Mouse (Mus musculus): Measurements from ENCODE around the gene Trim62. TPM values are rescaled to one million over a fixed set of nuclear protein-coding genes. Genes with fewer than 3 reads are reported as not detected.
A peak's percentile ranks its signal among the peaks of the same experiment; 100 is the strongest.

Trim62 gene
- polyA plus RNA-seq, 1 experiment from 2014 or later = 2.6 TPM

DNA sequence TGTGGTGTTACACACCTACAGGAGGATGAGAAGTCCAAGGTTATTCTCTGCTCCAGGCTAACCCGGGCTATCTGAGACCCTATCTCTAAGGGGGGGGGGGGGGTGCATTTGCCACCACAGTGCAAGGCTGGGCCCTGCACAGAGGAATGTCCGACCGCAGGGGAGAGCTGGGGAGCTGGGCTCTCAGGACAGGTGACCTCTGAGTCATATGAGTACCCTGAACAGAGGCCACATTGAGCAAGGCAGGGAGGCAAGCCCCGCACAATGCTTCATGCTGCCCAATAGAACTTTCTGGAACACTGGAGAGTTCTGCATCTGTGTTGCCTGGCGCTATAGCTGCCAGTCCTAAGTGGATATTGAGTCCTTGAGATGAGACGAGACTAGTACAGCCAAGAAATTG, 8.8 kb downstream of the Trim62 start:
- no peak for DNase-seq (ENCODE audit: low spot score)
- WGBS = 91% methylated on average over 6 of the region's 6 CpGs
- H3K4me2 ChIP-seq (replicated peaks; ENCODE audit: low read depth) = no peak overlapping the region
- H3K27me3 ChIP-seq (ENCODE audit: control insufficient read depth, insufficient read depth, low read length) = no peaks in the 10 kb centered on the region
- no peak overlapping the region for H3K27ac ChIP-seq (replicated peaks)
- H3K9ac ChIP-seq (ENCODE audit: low read length) = no peak overlapping the region
- ATAC-seq (ENCODE audit: low FRiP score, low TSS enrichment) = no peak; the same call in 1 of the 2 replicates
- TF ChIP-seq EP300 (optimal IDR thresholded peaks at IDR 0.05) (no peak), CTCF (IDR thresholded peaks at IDR 0.05; ENCODE audit: low read depth) (no peak)
- no peaks in the 10 kb centered on the region for H3K36me3 ChIP-seq (ENCODE audit: control insufficient read depth, insufficient read depth, low read length)
- no peaks in the 10 kb centered on the region for H3K9me3 ChIP-seq (ENCODE audit: control insufficient read depth, low read length)
- H3K4me1 ChIP-seq (replicated peaks; ENCODE audit: control insufficient read depth, insufficient read depth) = no peaks in the 10 kb centered on the region
- H3K4me3 ChIP-seq (ENCODE audit: low read depth, low read length) = no peak overlapping the region

DNA sequence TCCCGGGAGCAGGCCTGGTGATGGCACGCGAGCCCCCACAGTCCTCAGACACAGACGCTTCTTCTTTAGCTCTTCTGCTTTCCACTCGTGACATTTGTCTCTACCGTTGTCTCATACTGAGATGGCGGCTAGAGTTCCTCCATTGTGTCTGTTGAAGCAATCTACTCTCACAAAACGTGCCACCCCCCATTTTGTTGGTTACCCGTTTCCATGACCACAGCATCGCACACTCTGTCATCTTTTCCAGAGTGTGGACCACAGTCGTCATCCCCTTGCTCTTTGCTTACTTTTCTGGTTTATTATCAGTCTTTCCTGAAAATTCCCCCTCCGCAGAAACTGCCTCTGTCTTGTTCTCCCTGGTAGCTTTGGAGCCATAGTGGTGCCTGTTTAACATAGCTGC, 10.7 kb downstream of the Trim62 start:
- Histone ChIP-seq H3K9me3 (ENCODE audit: control insufficient read depth, low read length) (no peaks in the 10 kb centered on the region), H3K4me1 (replicated peaks; ENCODE audit: control insufficient read depth, insufficient read depth) (no peaks in the 10 kb centered on the region), H3K27me3 (ENCODE audit: control insufficient read depth, insufficient read depth, low read length) (no peaks in the 10 kb centered on the region), H3K4me2 (replicated peaks; ENCODE audit: low read depth) (no peak overlapping the region), H3K9ac (ENCODE audit: low read length) (no peak overlapping the region), H3K36me3 (ENCODE audit: control insufficient read depth, insufficient read depth, low read length) (no peaks in the 10 kb centered on the region), H3K27ac (replicated peaks) (no peak overlapping the region), H3K4me3 (ENCODE audit: low read depth, low read length) (no peak overlapping the region)
- WGBS = 77% methylated on average over 12 of the region's 12 CpGs
- no peak for ATAC-seq (ENCODE audit: low FRiP score, low TSS enrichment)
- TF ChIP-seq EP300 (optimal IDR thresholded peaks at IDR 0.05) (no peak), CTCF (IDR thresholded peaks at IDR 0.05; ENCODE audit: low read depth) (no peak)
- no peak for DNase-seq (ENCODE audit: low spot score)

DNA sequence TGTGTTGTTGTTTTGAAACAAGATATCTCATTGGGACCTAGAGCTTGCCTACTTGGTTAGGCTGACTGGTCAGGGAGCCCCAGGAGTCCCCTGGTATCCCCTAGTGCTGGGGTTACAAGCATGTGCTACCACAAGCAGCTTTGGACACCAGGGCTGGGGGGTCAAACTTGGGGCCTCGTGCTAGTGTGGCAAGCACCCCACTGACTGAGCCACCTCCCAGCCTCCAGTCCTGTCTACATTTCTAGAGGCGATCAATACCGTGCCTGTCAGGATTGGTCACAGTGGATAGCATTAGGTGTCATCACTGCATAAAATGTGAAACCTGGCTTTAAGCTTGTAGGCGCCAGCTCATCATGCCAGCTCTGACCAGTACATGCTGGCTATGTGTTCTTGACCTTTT, 12.5 kb downstream of the Trim62 start:
- H3K4me3 ChIP-seq (ENCODE audit: low read depth, low read length) = no peak overlapping the region
- H3K27me3 ChIP-seq (ENCODE audit: control insufficient read depth, insufficient read depth, low read length) = no peaks in the 10 kb centered on the region
- H3K9me3 ChIP-seq (ENCODE audit: control insufficient read depth, low read length) = no peaks in the 10 kb centered on the region
- TF ChIP-seq CTCF (IDR thresholded peaks at IDR 0.05; ENCODE audit: low read depth) = no peak
- TF ChIP-seq EP300 (optimal IDR thresholded peaks at IDR 0.05) = no peak
- WGBS = 89% methylated on average over 4 of the region's 4 CpGs
- no peaks in the 10 kb centered on the region for H3K4me1 ChIP-seq (replicated peaks; ENCODE audit: control insufficient read depth, insufficient read depth)
- ATAC-seq (ENCODE audit: low FRiP score, low TSS enrichment) (no peak), DNase-seq (ENCODE audit: low spot score) (no peak)
- no peaks in the 10 kb centered on the region for H3K36me3 ChIP-seq (ENCODE audit: control insufficient read depth, insufficient read depth, low read length)
- H3K27ac ChIP-seq (replicated peaks) = no peak overlapping the region
- H3K4me2 ChIP-seq (replicated peaks; ENCODE audit: low read depth) = no peak overlapping the region
- no peak overlapping the region for H3K9ac ChIP-seq (ENCODE audit: low read length)

DNA sequence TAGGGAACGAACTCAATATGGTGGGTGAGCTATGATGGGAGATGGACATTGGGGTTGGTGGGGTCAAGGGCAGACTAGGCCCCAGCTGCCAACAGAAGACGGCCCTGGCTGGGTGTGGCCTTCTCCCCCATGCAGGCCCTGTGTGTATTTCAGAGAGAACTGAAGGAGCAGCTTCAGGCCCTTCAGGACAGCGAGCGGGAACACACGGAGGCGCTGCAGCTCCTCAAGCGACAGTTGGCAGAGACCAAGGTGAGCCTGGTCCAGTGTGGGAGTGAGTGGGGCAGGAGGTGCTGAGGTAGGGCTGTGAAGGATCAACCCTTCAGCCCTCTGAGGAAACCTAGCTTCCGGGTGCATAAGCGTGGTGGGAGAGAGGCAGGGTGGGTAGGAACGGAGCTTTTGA, 13.3 kb downstream of the Trim62 start:
- Histone ChIP-seq H3K27me3 (ENCODE audit: control insufficient read depth, insufficient read depth, low read length) (no peaks in the 10 kb centered on the region), H3K4me1 (replicated peaks; ENCODE audit: control insufficient read depth, insufficient read depth) (no peaks in the 10 kb centered on the region), H3K9me3 (ENCODE audit: control insufficient read depth, low read length) (no peaks in the 10 kb centered on the region), H3K4me3 (ENCODE audit: low read depth, low read length) (no peak overlapping the region), H3K27ac (replicated peaks) (no peak overlapping the region), H3K4me2 (replicated peaks; ENCODE audit: low read depth) (no peak overlapping the region), H3K9ac (ENCODE audit: low read length) (no peak overlapping the region), H3K36me3 (ENCODE audit: control insufficient read depth, insufficient read depth, low read length) (no peaks in the 10 kb centered on the region)
- 82% methylated on average over 10 of the region's 10 CpGs for WGBS
- ATAC-seq (ENCODE audit: low FRiP score, low TSS enrichment) (no peak), DNase-seq (ENCODE audit: low spot score) (no peak)
- TF ChIP-seq CTCF (IDR thresholded peaks at IDR 0.05; ENCODE audit: low read depth) (no peak), EP300 (optimal IDR thresholded peaks at IDR 0.05) (no peak)

DNA sequence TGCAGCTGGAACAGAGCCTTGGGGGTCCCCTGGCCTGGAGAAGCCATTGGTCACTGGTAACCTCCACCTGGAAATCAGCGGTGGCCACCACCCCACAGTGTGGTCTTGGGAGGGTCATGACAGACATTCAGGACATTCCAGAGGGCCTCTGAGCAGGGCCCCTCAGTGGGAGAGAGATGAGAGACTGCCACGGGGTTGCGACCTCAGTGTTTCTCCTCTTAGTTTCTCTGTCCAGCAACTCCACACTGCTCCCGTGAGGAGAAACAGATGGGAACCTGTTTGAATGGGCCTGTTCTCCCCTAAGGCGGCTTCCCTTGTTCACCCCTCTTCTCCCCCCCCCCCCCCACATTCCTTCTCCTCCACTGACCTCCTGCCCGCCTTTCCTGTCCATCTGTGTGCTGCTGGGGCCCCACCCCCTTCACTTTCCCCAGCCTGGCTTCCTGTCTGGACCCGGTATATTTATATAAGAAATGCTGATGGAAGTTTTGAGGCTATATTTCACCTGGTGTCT, 14.6 kb downstream of the Trim62 start:
- Histone ChIP-seq H3K27me3 (ENCODE audit: control insufficient read depth, insufficient read depth, low read length) (no peaks in the 10 kb centered on the region), H3K4me1 (replicated peaks; ENCODE audit: control insufficient read depth, insufficient read depth) (no peaks in the 10 kb centered on the region), H3K27ac (replicated peaks) (no peak overlapping the region), H3K9ac (ENCODE audit: low read length) (no peak overlapping the region), H3K36me3 (ENCODE audit: control insufficient read depth, insufficient read depth, low read length) (no peaks in the 10 kb centered on the region), H3K4me3 (ENCODE audit: low read depth, low read length) (no peak overlapping the region), H3K9me3 (ENCODE audit: control insufficient read depth, low read length) (no peaks in the 10 kb centered on the region), H3K4me2 (replicated peaks; ENCODE audit: low read depth) (no peak overlapping the region)
- TF ChIP-seq CTCF (IDR thresholded peaks at IDR 0.05; ENCODE audit: low read depth) (no peak), EP300 (optimal IDR thresholded peaks at IDR 0.05) (no peak)
- peak; percentile 25 for DNase-seq (ENCODE audit: low spot score)
- ATAC-seq (ENCODE audit: low FRiP score, low TSS enrichment) = peak; percentile 24; the same call in 1 of the 2 replicates
- WGBS = 18% methylated on average over 6 of the region's 7 CpGs

DNA sequence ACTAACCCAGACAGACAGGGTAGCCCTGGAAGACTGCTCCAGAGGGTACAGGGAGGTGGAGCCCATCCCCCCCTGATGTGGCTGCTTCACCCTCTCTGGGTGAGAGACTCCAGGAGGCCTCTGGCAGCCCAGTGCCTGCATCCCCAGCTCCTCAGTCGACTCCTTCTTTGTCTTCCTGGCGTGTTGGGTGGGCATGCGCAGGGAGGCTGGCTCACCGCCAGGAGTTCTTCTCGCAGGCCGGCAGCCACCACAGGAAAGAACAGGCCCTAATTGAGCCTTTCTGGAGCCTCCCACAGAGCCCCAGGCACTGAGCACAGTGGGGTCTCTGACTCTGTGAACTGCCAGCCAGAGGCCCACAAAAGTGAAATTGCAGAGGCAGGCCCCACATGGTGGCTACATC, 16.0 kb downstream of the Trim62 start:
- peak overlapping the region; percentile 35; the same call in 1 of the 2 replicates for H3K9ac ChIP-seq (ENCODE audit: low read length)
- H3K9me3 ChIP-seq (ENCODE audit: control insufficient read depth, low read length) = no peaks in the 10 kb centered on the region
- WGBS = 7% methylated on average over 6 of the region's 6 CpGs
- H3K4me2 ChIP-seq (replicated peaks; ENCODE audit: low read depth) = no peak overlapping the region
- H3K4me3 ChIP-seq (ENCODE audit: low read depth, low read length) = no peak overlapping the region
- no peaks in the 10 kb centered on the region for H3K27me3 ChIP-seq (ENCODE audit: control insufficient read depth, insufficient read depth, low read length)
- peak overlapping the region; percentile 65 for H3K27ac ChIP-seq (replicated peaks)
- DNase-seq (ENCODE audit: low spot score) = peak; percentile 62
- TF ChIP-seq EP300 (optimal IDR thresholded peaks at IDR 0.05) = no peak
- TF ChIP-seq CTCF (IDR thresholded peaks at IDR 0.05; ENCODE audit: low read depth) = no peak
- H3K36me3 ChIP-seq (ENCODE audit: control insufficient read depth, insufficient read depth, low read length) = no peaks in the 10 kb centered on the region
- ATAC-seq (ENCODE audit: low FRiP score, low TSS enrichment) = peak; percentile 51; the same call in 1 of the 2 replicates
- no peaks in the 10 kb centered on the region for H3K4me1 ChIP-seq (replicated peaks; ENCODE audit: control insufficient read depth, insufficient read depth)
